In genomic region chr6:129344408-129344807, GRCm38 (mm10) we compare ENCODE assay signal across 34 mouse cellular contexts. TPM values are rescaled to one million over a fixed set of nuclear protein-coding genes. Genes with fewer than 3 reads are reported as not detected.
DNase-seq lines count a peak whose midpoint lies in the region; ATAC-seq and TF ChIP-seq lines count a peak whose summit lies in the region.
"Had no signal": no experiment of that assay in that cellular context is flagged by ENCODE, and none has a peak within 500 bp of the region (broad histone marks: within the 10 kb centered on the region; RNA-seq: fewer than 3 reads in every experiment).

No protein-coding gene starts in this region.

- no peak for TF ChIP-seq CTCF in bone marrow, adult 2 months (IDR thresholded peaks at IDR 0.05; ENCODE audit: control insufficient read depth, insufficient read depth, low read length)
- TF ChIP-seq CTCF in cerebellum, adult 2 months (IDR thresholded peaks at IDR 0.05; ENCODE audit: borderline replicate concordance, insufficient read depth, low read depth, low read length), result no peak

- WGBS in bone marrow, adult 2 months, result 13% methylated on average over 3 of the region's 3 CpGs
- 79% methylated on average over 3 of the region's 3 CpGs for WGBS in cerebellum, adult 2 months

- peaks cover 3% of the 10 kb centered on the region for H3K4me1 ChIP-seq in bone marrow, adult 2 months (ENCODE audit: control insufficient read depth, insufficient read depth, low read length)
- no peaks in the 10 kb centered on the region for H3K4me1 ChIP-seq in cerebellum, adult 2 months (ENCODE audit: control insufficient read depth, insufficient read depth, low read length)
- H3K4me1 ChIP-seq: embryonic facial prominence, embryonic 12.5 days; hindbrain, embryonic 15.5 days; limb, embryonic 12.5 days; lung, embryonic 15.5 days had no signal

- peak; percentile 76 for ATAC-seq in megakaryocyte, adult 5-6 weeks (ENCODE audit: poor library complexity, severe bottlenecking)
- ATAC-seq: forebrain, postnatal 0 days; midbrain, embryonic 16.5 days had no signal

- no peak overlapping the region for H3K4me3 ChIP-seq in bone marrow, adult 2 months (replicated peaks; ENCODE audit: control insufficient read depth, low read depth, low read length)
- no peak overlapping the region for H3K4me3 ChIP-seq in cerebellum, adult 2 months (replicated peaks; ENCODE audit: insufficient read depth, low read depth, low read length)
- H3K4me3 ChIP-seq: embryonic facial prominence, embryonic 12.5 days; heart, adult 2 months; hindbrain, embryonic 15.5 days; layer of hippocampus, adult 2 months; limb, embryonic 12.5 days; liver, embryonic 13.5 days; lung, embryonic 15.5 days had no signal

- peak overlapping the region; percentile 77; the same call in 1 of the 2 replicates for H3K27ac ChIP-seq in bone marrow, adult 2 months (ENCODE audit: control insufficient read depth, insufficient read depth, low read depth, low read length, poor library complexity)
- no peak overlapping the region for H3K27ac ChIP-seq in cerebellum, adult 2 months (ENCODE audit: insufficient read depth, low read length)
- H3K27ac ChIP-seq: embryonic facial prominence, embryonic 12.5 days; heart, adult 2 months; hindbrain, embryonic 15.5 days; layer of hippocampus, adult 2 months; limb, embryonic 12.5 days; liver, embryonic 13.5 days; lung, embryonic 15.5 days had no signal

- DNase-seq in heart, adult 11 months, result peak; percentile 82
- DNase-seq in heart, adult 8-10 months (ENCODE audit: low spot score), result no peak
- peak; percentile 59 for DNase-seq in 416B (ENCODE audit: low read depth)
- DNase-seq in cerebellum, adult 2 months, result no peak
- no peak for DNase-seq in T-cell, adult 2 months (ENCODE audit: low spot score)
- DNase-seq in left cerebral cortex, adult 9 months (ENCODE audit: low spot score in 2 of 2), result no peak
- DNase-seq: adrenal gland, postnatal 10 days; cerebellum, adult 11-12 months; cerebellum, postnatal 14 days; forebrain, postnatal 0 days; gastrocnemius, postnatal 14 days; heart, adult 2 months; kidney, adult 9 months; kidney, postnatal 25 days; layer of hippocampus, postnatal 36 days; liver, embryonic 13.5 days; right cerebral cortex, adult 18-20 months; right cerebral cortex, postnatal 4 days had no signal

- H3K27me3 ChIP-seq in cerebellum, adult 2 months (ENCODE audit: control insufficient read depth, insufficient read depth, low read length), result no peaks in the 10 kb centered on the region
- H3K27me3 ChIP-seq: embryonic facial prominence, embryonic 12.5 days; hindbrain, embryonic 15.5 days; limb, embryonic 12.5 days; liver, embryonic 13.5 days; lung, embryonic 15.5 days had no signal

- no peak for TF ChIP-seq POLR2A in bone marrow, adult 2 months (IDR thresholded peaks at IDR 0.05; ENCODE audit: borderline replicate concordance, control insufficient read depth, low read depth, low read length)
- TF ChIP-seq POLR2A in cerebellum, adult 2 months (IDR thresholded peaks at IDR 0.05; ENCODE audit: borderline replicate concordance, insufficient read depth, low read length), result no peak

RNA-seq across cellular contexts. Expression of gene Clec12a, which starts 1.9 kb away (rescaled TPM):
- total RNA-seq in heart, adult 8-10 months (2022), result 1 to 10 TPM in 1 of 4 experiments, under 1 TPM in 3; 0.43 to 1.2 (median 0.70) TPM
- 45.9 and 106 TPM in 2 replicates for polyA plus RNA-seq in bone marrow, adult 2 months (2011; ENCODE audit: insufficient read depth, insufficient read length, low replicate concordance, missing spikeins)
- total RNA-seq in megakaryocyte, adult 5-6 weeks (2015), result 449 and 472 TPM in 2 replicates
- total RNA-seq in megakaryocyte, adult 5-6 weeks (2017), result 389 and 405 TPM in 2 replicates
- 0.13 and 0.14 TPM in 2 replicates for polyA plus RNA-seq in cerebellum, adult 2 months (2012; rRNA removed)
- total RNA-seq: layer of hippocampus, adult 2 months had no signal
- polyA plus RNA-seq: G1E had no signal

RNA-seq across cellular contexts. Expression of gene 4922502D21Rik, which starts 12.8 kb away (rescaled TPM):
- total RNA-seq in heart, adult 8-10 months (2022), result not detected
- not detected in 2 replicates for polyA plus RNA-seq in bone marrow, adult 2 months (2011; ENCODE audit: insufficient read depth, insufficient read length, low replicate concordance, missing spikeins)
- 0.54 TPM in 1 of 2 replicates, not detected in the other for total RNA-seq in megakaryocyte, adult 5-6 weeks (2015)
- total RNA-seq in megakaryocyte, adult 5-6 weeks (2017), result 0.44 TPM in 1 of 2 replicates, not detected in the other
- polyA plus RNA-seq in cerebellum, adult 2 months (2012; rRNA removed), result not detected in 2 replicates
- total RNA-seq: adrenal gland, postnatal 10 days; forebrain, postnatal 0 days; G1E; gastrocnemius, postnatal 14 days; heart, adult 2 months; heart, postnatal 25 days; layer of hippocampus, adult 2 months; layer of hippocampus, postnatal 36 days; left cerebral cortex, postnatal 14 days; megakaryocyte-erythroid progenitor cell, adult 5-6 weeks had no signal
- polyA plus RNA-seq: embryonic facial prominence, embryonic 12.5 days; forebrain, embryonic 11.5 days; forebrain, postnatal 0 days; G1E; heart, embryonic 14.5 days; hindbrain, embryonic 15.5 days; intestine, embryonic 14.5 days; limb, embryonic 12.5 days; liver, embryonic 13.5 days; lung, embryonic 15.5 days; midbrain, embryonic 16.5 days; neural tube, embryonic 14.5 days had no signal

RNA-seq across cellular contexts. Expression of gene Clec12b, which starts 41.3 kb away (rescaled TPM):
- total RNA-seq in heart, adult 8-10 months (2022), result under 1 TPM in 1 of 4 experiments, not detected in 3; 0.25 TPM
- not detected in 2 replicates for polyA plus RNA-seq in bone marrow, adult 2 months (2011; ENCODE audit: insufficient read depth, insufficient read length, low replicate concordance, missing spikeins)
- not detected in 2 replicates for total RNA-seq in megakaryocyte, adult 5-6 weeks (2015)
- total RNA-seq in megakaryocyte, adult 5-6 weeks (2017), result not detected in 2 replicates
- polyA plus RNA-seq in cerebellum, adult 2 months (2012; rRNA removed), result 0.17 and 0.33 TPM in 2 replicates
- total RNA-seq: adrenal gland, postnatal 10 days; forebrain, postnatal 0 days; gastrocnemius, postnatal 14 days; layer of hippocampus, adult 2 months; layer of hippocampus, postnatal 36 days; left cerebral cortex, postnatal 14 days; megakaryocyte-erythroid progenitor cell, adult 5-6 weeks had no signal
- polyA plus RNA-seq: embryonic facial prominence, embryonic 12.5 days; forebrain, embryonic 11.5 days; G1E; intestine, embryonic 14.5 days; limb, embryonic 12.5 days had no signal

RNA-seq across cellular contexts. Expression of gene Clec1b, which starts 52.7 kb away (rescaled TPM):
- 1 to 10 TPM; 1.3 to 2.3 (median 1.6) TPM for total RNA-seq in heart, adult 8-10 months (2022)
- polyA plus RNA-seq in bone marrow, adult 2 months (2011; ENCODE audit: insufficient read depth, insufficient read length, low replicate concordance, missing spikeins), result 62.2 and 127 TPM in 2 replicates
- 3.6 and 5.5 TPM in 2 replicates for total RNA-seq in megakaryocyte, adult 5-6 weeks (2015)
- 3.8 and 4.5 TPM in 2 replicates for total RNA-seq in megakaryocyte, adult 5-6 weeks (2017)
- 0.16 and 0.17 TPM in 2 replicates for polyA plus RNA-seq in cerebellum, adult 2 months (2012; rRNA removed)
- total RNA-seq: layer of hippocampus, adult 2 months; layer of hippocampus, postnatal 36 days; megakaryocyte-erythroid progenitor cell, adult 5-6 weeks had no signal
- polyA plus RNA-seq: G1E had no signal

Comparison
In these comparisons a context has a peak if more than half of its experiments do, and no peak if none do; other contexts are left out.
1. DNase-seq: peak in heart, adult 11 months (single experiment) and 416B (single experiment); none in heart, adult 8-10 months (single experiment), cerebellum, adult 2 months (0 of 2), T-cell, adult 2 months (single experiment) and left cerebral cortex, adult 9 months (0 of 2).
2. RNA of gene Clec12a, which starts 1.9 kb away (total RNA-seq): 389 to 472 TPM in megakaryocyte, adult 5-6 weeks; 0.43 to 1.2 TPM in heart, adult 8-10 months; every median in the first group is over 100 times any median in the second.